Mouse (Mus musculus) neural tube, embryonic 14.5 days (tissue): ENCODE data around the gene Btbd9. TPM values are rescaled to one million over a fixed set of nuclear protein-coding genes. Genes with fewer than 3 reads are reported as not detected.
A peak's percentile ranks its signal among the peaks of the same experiment; 100 is the strongest.

ENCODE experiments used
- ATAC-seq: fragments of 200-750 bp; cut with Nextera tagmentation; 2 replicates; pipeline ENCODE4 v1.8.0; 2017; ENCODE audit warnings: low read depth, mild to moderate bottlenecking, moderate TSS enrichment, moderate library complexity
- H3K27ac ChIP-seq: fragments of 300-500 bp; sonication (generic); 2 replicates; pipeline ENCODE4 v1.5.1; 2014; ENCODE audit warnings: low read depth, mild to moderate bottlenecking, control low read depth, low read length, moderate library complexity, mixed read lengths
- H3K27me3 ChIP-seq: fragments of 300-500 bp; sonication (generic); 2 replicates; pipeline ENCODE4 v1.6.1; 2014; ENCODE audit warnings: low read length; ENCODE audit not compliant: control insufficient read depth, insufficient read depth
- H3K36me3 ChIP-seq: fragments of 300-500 bp; sonication (generic); 2 replicates; pipeline ENCODE4 v1.6.1; 2014; ENCODE audit warnings: low read length, mixed read lengths; ENCODE audit not compliant: control insufficient read depth, insufficient read depth
- H3K4me1 ChIP-seq: fragments of 300-500 bp; sonication (generic); 2 replicates; pipeline ENCODE4 v1.6.1; 2014; ENCODE audit warnings: low read length; ENCODE audit not compliant: control insufficient read depth, insufficient read depth
- H3K4me2 ChIP-seq: fragments of 300-500 bp; sonication (generic); 2 replicates; pipeline ENCODE4 v1.6.1; 2014; ENCODE audit warnings: mild to moderate bottlenecking, low read depth, low read length, control low read depth
- H3K4me3 ChIP-seq: fragments of 300-500 bp; sonication (generic); 2 replicates; pipeline ENCODE4 v1.5.1; 2014; ENCODE audit warnings: low read depth, low read length, control low read depth, mixed read lengths
- H3K9ac ChIP-seq: fragments of 300-500 bp; sonication (generic); replicated peaks from 2 replicates; pipeline ENCODE4 v1.6.1; 2014; ENCODE audit warnings: low read depth, mild to moderate bottlenecking, control low read depth, low read length, mixed read lengths
- H3K9me3 ChIP-seq: fragments of 300-500 bp; sonication (generic); 2 replicates; pipeline ENCODE4 v1.6.1; 2016; ENCODE audit warnings: low read length; ENCODE audit not compliant: control insufficient read depth
- WGBS: fragments of 180-500 bp; shearing (Covaris S2); extraction: QIAGEN DNeasy Blood & Tissue Kit; methylation state at CpG from one replicate; pipeline ENCODE4 v1.1.7; 2014; 5-methylcytosine and 5-hydroxymethylcytosine counted together
- polyA plus RNA-seq: library from polyadenylated mRNA; unstranded; fragments of >200 nt; fragmentation: Nextera tagmentation; extraction: Ambion mirVana; gene quantifications from 2 replicates; pipeline ENCODE4 v1.2.1, GENCODE M21; 2014

Gene Btbd9
- polyA plus RNA-seq, 1 experiment from 2014 or later, result 130 TPM

- Histone ChIP-seq H3K4me3 (no peak overlapping the region), H3K9ac (no peak overlapping the region), H3K4me2 (no peak overlapping the region), H3K9me3 (no peaks in the 10 kb centered on the region), H3K27ac (no peak overlapping the region), H3K27me3 (no peaks in the 10 kb centered on the region), H3K4me1 (peaks cover 68% of the 10 kb centered on the region), H3K36me3 (no peaks in the 10 kb centered on the region)
- 73% methylated on average over 13 of the region's 13 CpGs for WGBS
- no peak for ATAC-seq
These were observed 376.7 kb downstream of the Btbd9 start for GRCm38 (mm10) chr17:30199374-30200247.

GRCm38 (mm10) chr17:30198422-30198821 lies 377.9 kb downstream of the Btbd9 start:
- no peak for ATAC-seq
- no peak overlapping the region for H3K4me2 ChIP-seq
- H3K27me3 ChIP-seq, result no peaks in the 10 kb centered on the region
- no peak overlapping the region for H3K9ac ChIP-seq
- H3K4me1 ChIP-seq, result peaks cover 65% of the 10 kb centered on the region
- H3K4me3 ChIP-seq, result no peak overlapping the region
- no peaks in the 10 kb centered on the region for H3K9me3 ChIP-seq
- no peak overlapping the region for H3K27ac ChIP-seq
- no peaks in the 10 kb centered on the region for H3K36me3 ChIP-seq
- 73% methylated on average over 10 of the region's 10 CpGs for WGBS

GRCm38 (mm10) chr17:30197280-30198030 lies 378.8 kb downstream of the Btbd9 start:
- Histone ChIP-seq H3K4me2 (no peak overlapping the region), H3K36me3 (no peaks in the 10 kb centered on the region), H3K9ac (no peak overlapping the region), H3K4me3 (no peak overlapping the region), H3K27ac (no peak overlapping the region), H3K27me3 (no peaks in the 10 kb centered on the region), H3K4me1 (peaks cover 60% of the 10 kb centered on the region), H3K9me3 (no peaks in the 10 kb centered on the region)
- 77% methylated on average over 12 of the region's 12 CpGs for WGBS
- ATAC-seq, result no peak

GRCm38 (mm10) chr17:30196401-30197279 lies 379.6 kb downstream of the Btbd9 start:
- H3K36me3 ChIP-seq, result no peaks in the 10 kb centered on the region
- no peaks in the 10 kb centered on the region for H3K27me3 ChIP-seq
- H3K27ac ChIP-seq, result peak overlapping the region; percentile 28
- H3K9me3 ChIP-seq, result no peaks in the 10 kb centered on the region
- peaks cover 60% of the 10 kb centered on the region for H3K4me1 ChIP-seq
- 72% methylated on average over 17 of the region's 17 CpGs for WGBS
- H3K4me2 ChIP-seq, result no peak overlapping the region
- no peak overlapping the region for H3K4me3 ChIP-seq
- no peak for ATAC-seq
- H3K9ac ChIP-seq, result no peak overlapping the region

GRCm38 (mm10) chr17:30195591-30196183 lies 380.6 kb downstream of the Btbd9 start:
- WGBS, result 83% methylated on average over 19 of the region's 21 CpGs
- 0 out of 2 replicates have a peak overlapping the region, but pooled peaks have one; percentile 71 for H3K27ac ChIP-seq
- H3K4me3 ChIP-seq, result no peak overlapping the region
- no peaks in the 10 kb centered on the region for H3K27me3 ChIP-seq
- no peaks in the 10 kb centered on the region for H3K36me3 ChIP-seq
- H3K4me2 ChIP-seq, result no peak overlapping the region
- ATAC-seq, result no peak
- H3K9ac ChIP-seq, result no peak overlapping the region
- H3K4me1 ChIP-seq, result peaks cover 56% of the 10 kb centered on the region
- H3K9me3 ChIP-seq, result no peaks in the 10 kb centered on the region

- 50% methylated on average over 11 of the region's 11 CpGs for WGBS
- Histone ChIP-seq H3K36me3 (no peaks in the 10 kb centered on the region), H3K4me3 (no peak overlapping the region), H3K27me3 (no peaks in the 10 kb centered on the region), H3K9ac (no peak overlapping the region), H3K4me2 (no peak overlapping the region), H3K9me3 (no peaks in the 10 kb centered on the region), H3K27ac (peak overlapping the region; percentile 71), H3K4me1 (peaks cover 56% of the 10 kb centered on the region)
- no peak for ATAC-seq
These were observed 381.5 kb downstream of the Btbd9 start for GRCm38 (mm10) chr17:30194629-30195445.

GRCm38 (mm10) chr17:30194091-30194490 lies 382.2 kb downstream of the Btbd9 start:
- Histone ChIP-seq H3K27me3 (no peaks in the 10 kb centered on the region), H3K4me3 (no peak overlapping the region), H3K27ac (no peak overlapping the region), H3K4me2 (no peak overlapping the region), H3K36me3 (no peaks in the 10 kb centered on the region), H3K9ac (no peak overlapping the region), H3K9me3 (no peaks in the 10 kb centered on the region), H3K4me1 (peaks cover 59% of the 10 kb centered on the region)
- no peak for ATAC-seq
- WGBS, result 48% methylated on average over 3 of the region's 3 CpGs

GRCm38 (mm10) chr17:30193615-30194014 lies 382.7 kb downstream of the Btbd9 start:
- H3K4me1 ChIP-seq, result peaks cover 54% of the 10 kb centered on the region
- H3K27ac ChIP-seq, result no peak overlapping the region
- 75% methylated on average over 2 of the region's 2 CpGs for WGBS

More at GRCm38 (mm10) chr17:30193615-30194014, 382.7 kb downstream of the Btbd9 start:
- Histone ChIP-seq H3K9me3 (no peaks in the 10 kb centered on the region), H3K9ac (no peak overlapping the region), H3K4me2 (no peak overlapping the region), H3K36me3 (no peaks in the 10 kb centered on the region), H3K4me3 (no peak overlapping the region), H3K27me3 (no peaks in the 10 kb centered on the region)
- no peak for ATAC-seq
